31 mouse cellular contexts compared by ENCODE assay signal in genomic region chr14:81195657-81196353, GRCm38 (mm10).
DNase-seq lines count a peak whose midpoint lies in the region; ATAC-seq and TF ChIP-seq lines count a peak whose summit lies in the region.
"Had no signal": no experiment of that assay in that cellular context is flagged by ENCODE, and none has a peak within 500 bp of the region (broad histone marks: within the 10 kb centered on the region; RNA-seq: fewer than 3 reads in every experiment).

No protein-coding gene starts in this region.

- H3K4me2 ChIP-seq in hindbrain, postnatal 0 days (ENCODE audit: low read depth, low read length), result no peak overlapping the region
- H3K4me2 ChIP-seq: heart, embryonic 13.5 days; hindbrain, embryonic 15.5 days; neural tube, embryonic 15.5 days had no signal

- H3K27me3 ChIP-seq in hindbrain, postnatal 0 days (ENCODE audit: insufficient read depth, low read length), result no peaks in the 10 kb centered on the region
- no peaks in the 10 kb centered on the region for H3K27me3 ChIP-seq in hindbrain, embryonic 10.5 days (ENCODE audit: insufficient read depth, poor library complexity, severe bottlenecking)
- H3K27me3 ChIP-seq in MEL (ENCODE audit: control insufficient read depth in 1 of 2, insufficient read depth in 2 of 2, low read length in 2 of 2), result no peaks in the 10 kb centered on the region
- H3K27me3 ChIP-seq: heart, embryonic 13.5 days; hindbrain, embryonic 15.5 days; neural tube, embryonic 15.5 days had no signal

- DNase-seq in cerebellum, postnatal 25 days, result peak; percentile 10 to 32
- DNase-seq in hindbrain, postnatal 0 days (ENCODE audit: low spot score), result peak; percentile 5
- DNase-seq in hindbrain, embryonic 10.5 days (ENCODE audit: low spot score), result no peak
- peak; percentile 68 for DNase-seq in MEL (ENCODE audit: low read depth, low spot score)
- DNase-seq in telencephalon, adult 2 months (ENCODE audit: low read depth, low spot score), result peak; percentile 9
- no peak for DNase-seq in lung, postnatal 25 days (ENCODE audit: low spot score)
- DNase-seq: adrenal gland, adult 2 months; adrenal gland, postnatal 36 days; B cell, adult 2 months; heart, adult 2 months; heart, postnatal 10 days; kidney, adult 9 months; kidney, postnatal 10 days; layer of hippocampus, postnatal 36 days; liver; lung, adult 2 months; lung, postnatal 10 days; midbrain, embryonic 14.5 days; retina, postnatal 1 day; spleen, adult 18-20 months; thymus, adult 2 months; thymus, postnatal 36 days had no signal

- H3K36me3 ChIP-seq in hindbrain, postnatal 0 days (ENCODE audit: insufficient read depth, low read length), result no peaks in the 10 kb centered on the region
- no peaks in the 10 kb centered on the region for H3K36me3 ChIP-seq in hindbrain, embryonic 10.5 days
- H3K36me3 ChIP-seq in MEL (ENCODE audit: control insufficient read depth in 1 of 2, insufficient read depth in 2 of 2, low read length in 2 of 2), result peaks cover 0 to 11% of the 10 kb centered on the region in 2 experiments; a peak in 2 of 4 replicates
- H3K36me3 ChIP-seq: heart, embryonic 13.5 days; hindbrain, embryonic 15.5 days; neural tube, embryonic 15.5 days had no signal

- no peak for TF ChIP-seq RAD21 in MEL (IDR thresholded peaks at IDR 0.05; ENCODE audit: low read depth, low read length)

- TF ChIP-seq EP300 in MEL (IDR thresholded peaks at IDR 0.05; ENCODE audit: low read depth in 1 of 2, low read length in 2 of 2), result peak; percentile 42; a peak in 1 of 4 replicates

- no peak for TF ChIP-seq CTCF in hindbrain, postnatal 0 days (IDR thresholded peaks at IDR 0.05; ENCODE audit: low read depth)
- no peak for TF ChIP-seq CTCF in MEL (IDR thresholded peaks at IDR 0.05 in 2 of 3, conservative IDR thresholded peaks at IDR 0.05 in 1 of 3; ENCODE audit: control insufficient read depth in 1 of 3, insufficient read depth in 1 of 3, low read depth in 2 of 3, low read length in 3 of 3, poor library complexity in 1 of 3, severe bottlenecking in 1 of 3)

- no peaks in the 10 kb centered on the region for H3K79me2 ChIP-seq in MEL (ENCODE audit: control insufficient read depth, insufficient read depth, low read length, poor library complexity)

- no peak overlapping the region for H3K9ac ChIP-seq in hindbrain, postnatal 0 days (replicated peaks; ENCODE audit: low read length)
- no peak overlapping the region for H3K9ac ChIP-seq in MEL (ENCODE audit: control insufficient read depth, low read depth, low read length, poor library complexity, severe bottlenecking)
- H3K9ac ChIP-seq: heart, embryonic 13.5 days; hindbrain, embryonic 15.5 days; liver, embryonic 14.5 days; neural tube, embryonic 15.5 days had no signal

- no peak overlapping the region for H3K27ac ChIP-seq in hindbrain, postnatal 0 days
- H3K27ac ChIP-seq in hindbrain, embryonic 10.5 days, result no peak overlapping the region
- H3K27ac ChIP-seq in MEL (ENCODE audit: control insufficient read depth, low read depth, low read length), result no peak overlapping the region
- H3K27ac ChIP-seq: heart, adult 2 months; heart, embryonic 13.5 days; hindbrain, embryonic 15.5 days; liver, embryonic 14.5 days; neural tube, embryonic 15.5 days; stomach, postnatal 0 days had no signal

- WGBS in hindbrain, postnatal 0 days, result 84% methylated on average over 1 of the region's 1 CpGs
- 98% methylated on average over 1 of the region's 1 CpGs for WGBS in hindbrain, embryonic 10.5 days

- H3K4me3 ChIP-seq in hindbrain, postnatal 0 days (ENCODE audit: low read length), result no peak overlapping the region
- no peak overlapping the region for H3K4me3 ChIP-seq in hindbrain, embryonic 10.5 days
- H3K4me3 ChIP-seq in MEL (ENCODE audit: control insufficient read depth in 1 of 2, insufficient read depth in 1 of 2, low read depth in 2 of 2, low read length in 2 of 2), result no peak overlapping the region
- H3K4me3 ChIP-seq: erythroblast, embryonic 14.5 days; heart, adult 2 months; heart, embryonic 13.5 days; hindbrain, embryonic 15.5 days; neural tube, embryonic 15.5 days had no signal

- no peak for TF ChIP-seq POLR2A in MEL (IDR thresholded peaks at IDR 0.05; ENCODE audit: control insufficient read depth in 1 of 2, insufficient read depth in 1 of 2, low read depth in 1 of 2, low read length in 2 of 2, poor library complexity in 1 of 2)

- H3K9me3 ChIP-seq in hindbrain, postnatal 0 days (ENCODE audit: low read length), result no peaks in the 10 kb centered on the region
- no peaks in the 10 kb centered on the region for H3K9me3 ChIP-seq in hindbrain, embryonic 10.5 days
- no peaks in the 10 kb centered on the region for H3K9me3 ChIP-seq in MEL (replicated peaks; ENCODE audit: insufficient read depth, low read length)
- H3K9me3 ChIP-seq: heart, embryonic 13.5 days; hindbrain, embryonic 15.5 days; neural tube, embryonic 15.5 days had no signal

- H3K4me1 ChIP-seq in hindbrain, postnatal 0 days (ENCODE audit: insufficient read depth, low read length), result no peaks in the 10 kb centered on the region
- H3K4me1 ChIP-seq in hindbrain, embryonic 10.5 days (replicated peaks), result no peaks in the 10 kb centered on the region
- peaks cover 0 to 6% of the 10 kb centered on the region in 2 experiments; a peak in 3 of 4 replicates for H3K4me1 ChIP-seq in MEL (ENCODE audit: control insufficient read depth in 1 of 2, insufficient read depth in 2 of 2, low read length in 2 of 2)
- H3K4me1 ChIP-seq: heart, embryonic 13.5 days; hindbrain, embryonic 15.5 days; neural tube, embryonic 15.5 days had no signal

- ATAC-seq in cerebellum, adult (ENCODE audit: insufficient number of reproducible peaks, low FRiP score, low TSS enrichment), result no peak
- ATAC-seq in hindbrain, postnatal 0 days, result no peak
- ATAC-seq: activated CD4-positive, CD25-positive, alpha-beta regulatory T cell, adult 4 months; forebrain, embryonic 16.5 days had no signal

TF ChIP-seq in MEL, 35 proteins besides CTCF, POLR2A, EP300 and RAD21:
- TF ChIP-seq SMC3 (IDR thresholded peaks at IDR 0.05; ENCODE audit: low read depth, low read length) (0 out of 2 replicates have a peak, but pooled peaks have one; percentile 1), RCOR1 (IDR thresholded peaks at IDR 0.05; ENCODE audit: low read depth, low read length) (no peak; the same call in 1 of the 2 replicates), ZC3H11A (IDR thresholded peaks at IDR 0.05; ENCODE audit: low read depth, low read length) (no peak), HCFC1 (IDR thresholded peaks at IDR 0.05; ENCODE audit: low read depth, low read length) (no peak), UBTF (IDR thresholded peaks at IDR 0.05; ENCODE audit: borderline replicate concordance, insufficient read depth, low read depth, low read length) (no peak), GABPA (IDR thresholded peaks at IDR 0.05; ENCODE audit: low read depth, low read length) (no peak), GATA1 (IDR thresholded peaks at IDR 0.05; ENCODE audit: low read depth, low read length) (peak; percentile 28; the same call in 1 of the 2 replicates), ZMIZ1 (IDR thresholded peaks at IDR 0.05; ENCODE audit: low read depth, low read length) (no peak), BHLHE40 (IDR thresholded peaks at IDR 0.05; ENCODE audit: borderline replicate concordance, low read depth, low read length) (no peak), POLR2AphosphoS5 (IDR thresholded peaks at IDR 0.05; ENCODE audit: borderline replicate concordance, low read depth, low read length) (no peak), MYC (IDR thresholded peaks at IDR 0.05; ENCODE audit: low read depth, low read length) (no peak), ZNF384 (IDR thresholded peaks at IDR 0.05; ENCODE audit: low read depth, low read length) (no peak), ZKSCAN1 (IDR thresholded peaks at IDR 0.05; ENCODE audit: low read depth, low read length) (no peak), MAZ (IDR thresholded peaks at IDR 0.05; ENCODE audit: low read depth, low read length) (no peak), MEF2A (IDR thresholded peaks at IDR 0.05; ENCODE audit: extremely low read depth, insufficient replicate concordance, low read depth, low read length, poor library complexity, severe bottlenecking) (no peak)

Comparison
In these comparisons a context has a peak if more than half of its experiments do, and no peak if none do; other contexts are left out.
1. DNase-seq: peak in cerebellum, postnatal 25 days (2 of 2), hindbrain, postnatal 0 days (single experiment), MEL (single experiment) and telencephalon, adult 2 months (single experiment); none in hindbrain, embryonic 10.5 days (single experiment) and lung, postnatal 25 days (single experiment).